Mouse (Mus musculus) bone marrow, adult 2 months (tissue): ENCODE data around the gene Tmed2.

Experiments
- CTCF ChIP-seq: fragments of 200-500 bp; IDR thresholded peaks from 2 replicates; pipeline ENCODE4 v1.5.1; 2011; ENCODE audit warnings: low read length, control low read depth; ENCODE audit not compliant: control insufficient read depth, insufficient read depth
- POLR2A ChIP-seq: fragments of 200-500 bp; IDR thresholded peaks from 2 replicates; pipeline ENCODE4 v1.6.1; 2011; ENCODE audit warnings: low read depth, mild to moderate bottlenecking, control low read depth, low read length, borderline replicate concordance; ENCODE audit not compliant: control insufficient read depth

DNA sequence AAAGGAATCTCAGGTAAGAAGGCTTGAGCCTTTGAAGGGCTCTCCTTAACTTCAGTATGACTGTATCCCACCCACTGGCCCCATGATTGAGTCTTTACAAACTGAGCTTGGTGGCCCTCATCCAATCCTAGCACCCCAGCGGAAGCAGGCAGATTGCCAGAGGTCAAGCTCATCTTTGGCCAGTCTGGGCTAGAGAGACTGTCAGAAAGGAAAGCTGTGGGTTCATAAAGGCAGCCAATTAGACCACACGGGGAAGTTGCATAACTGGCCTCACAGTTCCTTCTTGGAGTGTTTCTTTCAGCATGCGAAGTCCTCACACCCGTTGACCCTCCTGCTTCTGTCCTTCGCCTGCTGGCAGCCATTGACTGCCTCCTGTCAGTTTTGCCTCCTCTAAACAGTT is 42.0 kb downstream of the Tmed2 start:
- no peak for TF ChIP-seq CTCF
- TF ChIP-seq POLR2A: no peak
